In the genomic region with DNA sequence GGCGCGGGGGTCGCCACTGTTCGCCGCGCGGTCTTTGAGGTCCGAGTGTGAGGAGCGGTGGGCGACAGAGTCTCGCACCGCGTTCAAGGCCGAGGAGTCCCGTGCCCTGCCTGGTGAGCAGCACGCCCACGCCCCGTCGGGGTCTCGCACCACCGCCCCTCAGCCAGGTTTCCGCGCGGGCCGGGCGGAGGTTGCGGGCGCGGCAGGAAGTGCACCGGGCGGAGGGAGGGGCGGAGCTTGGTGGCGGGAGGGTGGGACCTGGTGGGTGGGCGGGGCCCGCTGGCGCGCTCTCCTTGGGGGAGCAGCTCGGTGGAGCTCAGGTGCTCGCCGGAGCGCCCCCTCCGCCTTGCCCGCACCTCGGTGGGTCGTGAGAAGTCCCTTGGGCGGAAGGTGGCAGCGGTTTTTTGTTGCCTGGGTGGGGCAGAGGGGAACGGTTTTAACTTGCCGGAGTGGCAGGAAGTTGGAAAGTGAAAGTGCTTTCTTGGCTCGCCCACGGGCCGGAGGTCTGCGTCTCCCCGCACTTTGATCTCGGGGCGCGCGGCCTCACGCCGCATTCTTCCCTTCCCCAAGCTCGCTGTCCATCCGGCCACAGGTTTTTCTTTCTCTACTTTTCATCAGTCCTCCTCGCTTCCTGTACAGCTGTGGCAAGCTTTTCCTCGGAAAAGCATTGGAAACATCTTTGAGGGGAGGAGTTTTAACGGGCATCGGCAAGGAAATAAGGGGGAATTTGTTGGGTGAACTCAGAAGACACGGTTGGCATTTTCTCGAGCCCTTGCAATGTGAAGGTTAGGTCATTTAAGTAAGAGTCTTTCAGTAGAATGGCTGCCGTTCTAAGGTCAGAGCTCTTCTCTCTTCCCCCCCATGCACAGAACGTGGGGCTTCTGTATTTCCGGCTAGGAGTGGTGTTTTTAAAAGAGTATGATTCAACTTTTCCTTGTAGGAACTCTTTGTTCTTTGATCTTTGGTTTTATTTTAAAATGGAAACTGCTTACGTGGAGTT, we compare ENCODE assay signal across 8 mouse cellular contexts. TPM values are rescaled to one million over a fixed set of nuclear protein-coding genes. Genes with fewer than 3 reads are reported as not detected.
DNase-seq lines count a peak whose midpoint lies in the region; ATAC-seq lines count a peak whose summit lies in the region.

No protein-coding gene starts in this region.

- peak; percentile 94 for ATAC-seq in intestine, embryonic 15.5 days
- ATAC-seq in megakaryocyte-erythroid progenitor cell, adult 5-6 weeks (replicated peaks; ENCODE audit: low FRiP score, low TSS enrichment, poor library complexity, severe bottlenecking), result peak; percentile 64

- H3K4me3 ChIP-seq in intestine, embryonic 15.5 days (replicated peaks), result peak overlapping the region; percentile 76

- peak; percentile 87 to 89 for DNase-seq in adrenal gland, adult 18-20 months (ENCODE audit: low spot score in 2 of 2)
- DNase-seq in embryo, embryonic 10.5 days (ENCODE audit: low spot score), result peak; percentile 90
- peak; percentile 90 for DNase-seq in gastrocnemius, postnatal 25 days
- DNase-seq in left cerebral cortex, postnatal 14 days (ENCODE audit: low spot score in 2 of 2), result peak; percentile 45 to 79
- peak; percentile 78 for DNase-seq in right cerebral cortex, postnatal 14 days
- DNase-seq in urinary bladder, postnatal 25 days (ENCODE audit: low spot score), result peak; percentile 86

- no peaks in the 10 kb centered on the region for H3K36me3 ChIP-seq in intestine, embryonic 15.5 days

- intact Hi-C loops in left cerebral cortex, postnatal 14 days (cut with DNase I), result loop anchor here (5.0 kb wide), 1 partner anchor 34 kb away; no protein-coding TSS in a partner anchor

- H3K4me1 ChIP-seq in intestine, embryonic 15.5 days (replicated peaks), result peaks cover 14% of the 10 kb centered on the region

- peak overlapping the region; percentile 95 for H3K9ac ChIP-seq in intestine, embryonic 15.5 days

- WGBS in intestine, embryonic 15.5 days, result under 1% methylated on average over 63 of the region's 72 CpGs

- H3K4me2 ChIP-seq in intestine, embryonic 15.5 days (replicated peaks), result peak overlapping the region; percentile 59

- no peaks in the 10 kb centered on the region for H3K9me3 ChIP-seq in intestine, embryonic 15.5 days

- H3K27me3 ChIP-seq in intestine, embryonic 15.5 days (replicated peaks), result no peaks in the 10 kb centered on the region

- peak overlapping the region; percentile 98 for H3K27ac ChIP-seq in intestine, embryonic 15.5 days

RNA-seq across cellular contexts. Expression of gene Elk4, which starts 0.7 kb away (rescaled TPM):
- 10 to 100 TPM; 79.8 to 86.4 TPM for total RNA-seq in adrenal gland, adult 18-20 months (2021)
- total RNA-seq in gastrocnemius, postnatal 25 days (2021), result 10 to 100 TPM; 59.2 to 59.9 TPM
- polyA plus RNA-seq in intestine, embryonic 15.5 days (2015; fragmentation: Nextera tagmentation; extraction: Ambion mirVana), result 15.2 and 16.0 TPM in 2 replicates
- total RNA-seq in left cerebral cortex, postnatal 14 days (2021), result 10 to 100 TPM; 54.5 to 58.8 TPM
- 97.8 and 135 TPM in 2 replicates for total RNA-seq in megakaryocyte-erythroid progenitor cell, adult 5-6 weeks (2014; fragmentation: Nextera tagmentation)
- 88.1 and 90.9 TPM in 2 replicates for total RNA-seq in megakaryocyte-erythroid progenitor cell, adult 5-6 weeks (2017)

RNA-seq across cellular contexts. Expression of gene Slc45a3, which starts 45.4 kb away (rescaled TPM):
- total RNA-seq in adrenal gland, adult 18-20 months (2021), result 10 to 100 TPM; 22.9 to 33.6 TPM
- total RNA-seq in gastrocnemius, postnatal 25 days (2021), result 1 to 10 TPM; 1.3 to 1.6 TPM
- 2.8 and 3.6 TPM in 2 replicates for polyA plus RNA-seq in intestine, embryonic 15.5 days (2015; fragmentation: Nextera tagmentation; extraction: Ambion mirVana)
- total RNA-seq in left cerebral cortex, postnatal 14 days (2021), result 1 to 10 TPM in 1 of 2 experiments, under 1 TPM in 1; 0.97 to 1.8 TPM
- 19.5 and 39.2 TPM in 2 replicates for total RNA-seq in megakaryocyte-erythroid progenitor cell, adult 5-6 weeks (2014; fragmentation: Nextera tagmentation)
- total RNA-seq in megakaryocyte-erythroid progenitor cell, adult 5-6 weeks (2017), result 12.0 and 14.8 TPM in 2 replicates

RNA-seq across cellular contexts. Expression of gene Mfsd4a, which starts 59.7 kb away (rescaled TPM):
- total RNA-seq in adrenal gland, adult 18-20 months (2021), result 10 to 100 TPM; 13.3 to 31.0 TPM
- total RNA-seq in gastrocnemius, postnatal 25 days (2021), result 1 to 10 TPM; 2.4 to 3.9 TPM
- polyA plus RNA-seq in intestine, embryonic 15.5 days (2015; fragmentation: Nextera tagmentation; extraction: Ambion mirVana), result 8.7 and 10.3 TPM in 2 replicates
- 10 to 100 TPM; 86.2 to 87.4 TPM for total RNA-seq in left cerebral cortex, postnatal 14 days (2021)
- total RNA-seq in megakaryocyte-erythroid progenitor cell, adult 5-6 weeks (2014; fragmentation: Nextera tagmentation), result 0.40 TPM in 1 of 2 replicates, not detected in the other
- 0.75 and 3.8 TPM in 2 replicates for total RNA-seq in megakaryocyte-erythroid progenitor cell, adult 5-6 weeks (2017)

Comparison
In these comparisons a context has a peak if more than half of its experiments do, and no peak if none do; other contexts are left out.
1. Peak in every context shown above with its lines: DNase-seq, ATAC-seq, H3K4me3 ChIP-seq and H3K27ac ChIP-seq.
2. RNA of gene Slc45a3, which starts 45.4 kb away (total RNA-seq): 12.0 to 39.2 TPM in megakaryocyte-erythroid progenitor cell, adult 5-6 weeks and 22.9 to 33.6 TPM in adrenal gland, adult 18-20 months; 0.97 to 1.8 TPM in left cerebral cortex, postnatal 14 days and 1.3 to 1.6 TPM in gastrocnemius, postnatal 25 days; every median in the first group is over 4 times any median in the second.